Mouse (Mus musculus): ENCODE measurements around the gene Ptpn14. TPM values are rescaled to one million over a fixed set of nuclear protein-coding genes. Genes with fewer than 3 reads are reported as not detected.

Gene Ptpn14
- polyA plus RNA-seq, 1 experiment = 13.6 TPM

DNA sequence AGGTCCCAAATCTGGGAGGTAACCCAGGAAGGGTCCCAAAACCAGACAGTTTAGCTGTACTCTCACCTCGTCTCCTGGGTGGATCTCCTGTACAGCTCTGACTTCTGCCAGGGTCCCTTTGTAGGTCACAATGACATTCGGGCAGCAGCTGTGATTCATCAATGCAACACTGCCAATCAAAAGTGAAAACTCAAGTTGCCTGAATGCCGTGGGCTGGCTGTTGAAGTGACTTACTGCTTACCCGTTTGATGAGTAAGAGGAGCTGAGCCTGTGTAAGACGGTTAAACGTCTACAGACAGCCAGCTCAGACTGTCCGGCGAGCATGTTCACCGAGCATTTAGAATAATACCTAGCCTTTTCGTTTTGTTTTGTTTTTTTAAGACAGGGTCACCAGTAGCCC is 160.7 kb downstream of the Ptpn14 start:
- Histone ChIP-seq H3K27me3 (ENCODE audit: control insufficient read depth, insufficient read depth, insufficient read length) (no peaks in the 10 kb centered on the region), H3K4me2 (ENCODE audit: low read depth) (no peak overlapping the region), H3ac (ENCODE audit: control insufficient read depth, insufficient read length) (no peak overlapping the region), H3K79me2 (ENCODE audit: control insufficient read depth, insufficient read depth) (no peaks in the 10 kb centered on the region), H3K4me3 (no peak overlapping the region), H3K36me3 (ENCODE audit: control insufficient read depth, insufficient read depth) (no peaks in the 10 kb centered on the region)
- TF ChIP-seq SRF (IDR thresholded peaks at IDR 0.05; ENCODE audit: control insufficient read depth, insufficient read length, low read depth) = no peak
- TF ChIP-seq TCF3 (IDR thresholded peaks at IDR 0.05; ENCODE audit: insufficient read length, low read depth) = no peak
- no peak for TF ChIP-seq POLR2A (IDR thresholded peaks at IDR 0.05; ENCODE audit: insufficient read length, low read depth)
- no peak for TF ChIP-seq TCF12 (IDR thresholded peaks at IDR 0.05; ENCODE audit: insufficient read depth, poor library complexity, severe bottlenecking)
- no peak for TF ChIP-seq MAX (IDR thresholded peaks at IDR 0.05; ENCODE audit: low read depth)
- no peak for TF ChIP-seq REST (IDR thresholded peaks at IDR 0.05; ENCODE audit: insufficient read depth, insufficient read length)
- no peak for TF ChIP-seq MYOG (IDR thresholded peaks at IDR 0.05; ENCODE audit: control insufficient read depth in 1 of 3, insufficient read depth in 1 of 3, insufficient read length in 2 of 3, low read depth in 2 of 3)
- no peak for TF ChIP-seq MYOD1 (IDR thresholded peaks at IDR 0.05; ENCODE audit: control insufficient read depth in 1 of 3, insufficient read length in 2 of 3, low read depth in 2 of 3)
- no peak for TF ChIP-seq CEBPB (IDR thresholded peaks at IDR 0.05; ENCODE audit: insufficient read depth, poor library complexity, severe bottlenecking)
- TF ChIP-seq POLR2AphosphoS2 (IDR thresholded peaks at IDR 0.05; ENCODE audit: insufficient read length, low read depth) = no peak
- TF ChIP-seq USF1 (IDR thresholded peaks at IDR 0.05; ENCODE audit: low read depth) = no peak
- TF ChIP-seq E2F4 (IDR thresholded peaks at IDR 0.05; ENCODE audit: insufficient read depth) = no peak

DNA sequence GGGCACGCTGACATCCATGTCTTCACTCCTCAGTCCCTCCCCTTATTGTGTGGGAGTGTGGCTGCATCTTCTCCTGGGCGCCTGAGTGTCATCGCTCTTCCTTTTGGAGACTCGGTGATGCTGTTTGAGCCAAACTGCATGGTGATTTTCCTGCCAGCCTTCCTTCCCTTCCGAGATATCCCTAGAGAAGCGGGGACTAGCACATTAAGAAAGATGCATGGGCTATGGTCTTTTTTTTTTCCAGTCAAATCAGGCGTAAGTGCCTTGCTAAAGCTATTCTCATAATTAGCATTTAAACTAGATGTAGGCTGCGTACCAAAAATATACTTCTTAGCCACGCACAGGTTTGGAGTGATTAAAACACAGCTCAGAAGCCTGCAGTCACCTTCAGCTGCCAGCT is 166.1 kb downstream of the Ptpn14 start:
- no peak for TF ChIP-seq REST (IDR thresholded peaks at IDR 0.05; ENCODE audit: insufficient read depth, insufficient read length)
- TF ChIP-seq SRF (IDR thresholded peaks at IDR 0.05; ENCODE audit: control insufficient read depth, insufficient read length, low read depth) = no peak
- TF ChIP-seq MAX (IDR thresholded peaks at IDR 0.05; ENCODE audit: low read depth) = no peak
- no peak for TF ChIP-seq TCF3 (IDR thresholded peaks at IDR 0.05; ENCODE audit: insufficient read length, low read depth)
- TF ChIP-seq CEBPB (IDR thresholded peaks at IDR 0.05; ENCODE audit: insufficient read depth, poor library complexity, severe bottlenecking) = no peak
- no peak for TF ChIP-seq E2F4 (IDR thresholded peaks at IDR 0.05; ENCODE audit: insufficient read depth)
- no peak for TF ChIP-seq TCF12 (IDR thresholded peaks at IDR 0.05; ENCODE audit: insufficient read depth, poor library complexity, severe bottlenecking)
- no peak for TF ChIP-seq USF1 (IDR thresholded peaks at IDR 0.05; ENCODE audit: low read depth)
- no peak for TF ChIP-seq POLR2AphosphoS2 (IDR thresholded peaks at IDR 0.05; ENCODE audit: insufficient read length, low read depth)
- no peak for TF ChIP-seq MYOG (IDR thresholded peaks at IDR 0.05; ENCODE audit: control insufficient read depth in 1 of 3, insufficient read depth in 1 of 3, insufficient read length in 2 of 3, low read depth in 2 of 3)
- no peak for TF ChIP-seq MYOD1 (IDR thresholded peaks at IDR 0.05; ENCODE audit: control insufficient read depth in 1 of 3, insufficient read length in 2 of 3, low read depth in 2 of 3)
- no peak for TF ChIP-seq POLR2A (IDR thresholded peaks at IDR 0.05; ENCODE audit: insufficient read length, low read depth)
- H3K79me2 ChIP-seq (ENCODE audit: control insufficient read depth, insufficient read depth) = no peaks in the 10 kb centered on the region
- H3K27me3 ChIP-seq (ENCODE audit: control insufficient read depth, insufficient read depth, insufficient read length) = no peaks in the 10 kb centered on the region
- H3K4me3 ChIP-seq = no peak overlapping the region
- H3K36me3 ChIP-seq (ENCODE audit: control insufficient read depth, insufficient read depth) = peaks cover 11% of the 10 kb centered on the region
- no peak overlapping the region for H3K4me2 ChIP-seq (ENCODE audit: low read depth)
- no peak overlapping the region for H3ac ChIP-seq (ENCODE audit: control insufficient read depth, insufficient read length)

DNA sequence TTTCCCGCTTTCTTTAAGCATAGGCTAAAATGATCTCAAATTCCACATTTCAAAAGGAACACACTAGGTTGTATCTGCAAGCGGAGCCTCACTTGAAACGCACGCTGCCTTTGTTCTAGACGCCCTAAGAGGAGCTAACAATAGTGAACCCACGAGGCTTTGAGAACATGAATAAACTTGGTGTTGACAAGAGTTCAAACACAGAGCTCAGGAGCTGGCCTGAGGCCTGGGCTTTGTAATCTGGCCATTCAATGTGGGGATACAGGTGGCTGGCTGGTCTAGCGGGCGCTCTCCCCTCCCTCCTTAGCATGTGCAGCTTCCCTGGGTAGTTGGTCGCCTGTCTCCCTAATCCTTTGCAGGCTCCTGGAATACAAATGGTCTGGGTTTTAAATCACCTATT is 169.8 kb downstream of the Ptpn14 start:
- Histone ChIP-seq H3K4me3 (no peak overlapping the region), H3K27me3 (ENCODE audit: control insufficient read depth, insufficient read depth, insufficient read length) (no peaks in the 10 kb centered on the region), H3K4me2 (ENCODE audit: low read depth) (no peak overlapping the region), H3K36me3 (ENCODE audit: control insufficient read depth, insufficient read depth) (peaks cover 12% of the 10 kb centered on the region), H3ac (ENCODE audit: control insufficient read depth, insufficient read length) (no peak overlapping the region), H3K79me2 (ENCODE audit: control insufficient read depth, insufficient read depth) (no peaks in the 10 kb centered on the region)
- no peak for TF ChIP-seq MYOG (IDR thresholded peaks at IDR 0.05; ENCODE audit: control insufficient read depth in 1 of 3, insufficient read depth in 1 of 3, insufficient read length in 2 of 3, low read depth in 2 of 3)
- TF ChIP-seq E2F4 (IDR thresholded peaks at IDR 0.05; ENCODE audit: insufficient read depth) = no peak
- no peak for TF ChIP-seq TCF12 (IDR thresholded peaks at IDR 0.05; ENCODE audit: insufficient read depth, poor library complexity, severe bottlenecking)
- no peak for TF ChIP-seq TCF3 (IDR thresholded peaks at IDR 0.05; ENCODE audit: insufficient read length, low read depth)
- TF ChIP-seq MAX (IDR thresholded peaks at IDR 0.05; ENCODE audit: low read depth) = no peak
- TF ChIP-seq REST (IDR thresholded peaks at IDR 0.05; ENCODE audit: insufficient read depth, insufficient read length) = no peak
- no peak for TF ChIP-seq MYOD1 (IDR thresholded peaks at IDR 0.05; ENCODE audit: control insufficient read depth in 1 of 3, insufficient read length in 2 of 3, low read depth in 2 of 3)
- TF ChIP-seq POLR2A (IDR thresholded peaks at IDR 0.05; ENCODE audit: insufficient read length, low read depth) = no peak
- TF ChIP-seq SRF (IDR thresholded peaks at IDR 0.05; ENCODE audit: control insufficient read depth, insufficient read length, low read depth) = no peak
- TF ChIP-seq CEBPB (IDR thresholded peaks at IDR 0.05; ENCODE audit: insufficient read depth, poor library complexity, severe bottlenecking) = no peak
- TF ChIP-seq USF1 (IDR thresholded peaks at IDR 0.05; ENCODE audit: low read depth) = no peak
- TF ChIP-seq POLR2AphosphoS2 (IDR thresholded peaks at IDR 0.05; ENCODE audit: insufficient read length, low read depth) = no peak

DNA sequence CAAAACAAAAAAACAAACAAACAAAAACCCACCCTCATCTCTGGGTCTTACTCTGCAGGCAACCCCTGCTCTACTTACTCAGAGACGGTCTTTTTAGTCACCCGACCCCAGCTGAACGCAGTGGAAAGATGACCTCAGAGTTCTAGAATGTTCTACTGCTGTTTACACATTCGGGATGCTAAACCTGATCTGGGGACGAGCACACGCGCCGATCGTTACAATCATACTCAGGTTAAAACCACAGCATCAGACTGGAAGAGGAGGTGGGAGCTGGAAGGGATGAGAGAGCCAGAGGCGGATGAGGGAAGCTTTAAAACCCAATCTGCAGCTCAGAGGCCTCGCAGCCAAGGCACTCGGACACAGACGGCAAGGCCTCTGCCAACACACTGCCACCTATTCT is 170.6 kb downstream of the Ptpn14 start:
- Histone ChIP-seq H3K4me2 (ENCODE audit: low read depth) (no peak overlapping the region), H3K36me3 (ENCODE audit: control insufficient read depth, insufficient read depth) (peaks cover 12% of the 10 kb centered on the region), H3K27me3 (ENCODE audit: control insufficient read depth, insufficient read depth, insufficient read length) (no peaks in the 10 kb centered on the region), H3K4me3 (no peak overlapping the region), H3K79me2 (ENCODE audit: control insufficient read depth, insufficient read depth) (no peaks in the 10 kb centered on the region), H3ac (ENCODE audit: control insufficient read depth, insufficient read length) (no peak overlapping the region)
- no peak for TF ChIP-seq MYOD1 (IDR thresholded peaks at IDR 0.05; ENCODE audit: control insufficient read depth in 1 of 3, insufficient read length in 2 of 3, low read depth in 2 of 3)
- no peak for TF ChIP-seq CEBPB (IDR thresholded peaks at IDR 0.05; ENCODE audit: insufficient read depth, poor library complexity, severe bottlenecking)
- no peak for TF ChIP-seq SRF (IDR thresholded peaks at IDR 0.05; ENCODE audit: control insufficient read depth, insufficient read length, low read depth)
- TF ChIP-seq TCF12 (IDR thresholded peaks at IDR 0.05; ENCODE audit: insufficient read depth, poor library complexity, severe bottlenecking) = no peak
- no peak for TF ChIP-seq REST (IDR thresholded peaks at IDR 0.05; ENCODE audit: insufficient read depth, insufficient read length)
- TF ChIP-seq E2F4 (IDR thresholded peaks at IDR 0.05; ENCODE audit: insufficient read depth) = no peak
- no peak for TF ChIP-seq USF1 (IDR thresholded peaks at IDR 0.05; ENCODE audit: low read depth)
- TF ChIP-seq POLR2AphosphoS2 (IDR thresholded peaks at IDR 0.05; ENCODE audit: insufficient read length, low read depth) = no peak
- TF ChIP-seq MYOG (IDR thresholded peaks at IDR 0.05; ENCODE audit: control insufficient read depth in 1 of 3, insufficient read depth in 1 of 3, insufficient read length in 2 of 3, low read depth in 2 of 3) = no peak
- no peak for TF ChIP-seq TCF3 (IDR thresholded peaks at IDR 0.05; ENCODE audit: insufficient read length, low read depth)

Data from myocyte (in vitro differentiated cells).